Mouse (Mus musculus) heart, adult 11 months (tissue): Measurements from ENCODE around the gene Slc4a8.
A peak's percentile ranks its signal among the peaks of the same experiment; 100 is the strongest.
"Not testable (repeated sequence)": the region's sequence is repeated elsewhere in the genome, so short reads cannot be mapped to it uniquely, and the experiment has no call there.

Source experiments
- DNase-seq: peaks from one replicate; pipeline ENCODE4 v3.0.0; 2022

Gene Slc4a8

GRCm38 (mm10) chr15:100746478-100747120, 14.9 kb upstream of the Slc4a8 start:
- no peak for DNase-seq

- peak; percentile 94 for DNase-seq
Observed at GRCm38 (mm10) chr15:100747121-100747963, 14.2 kb upstream of the Slc4a8 start.

- DNase-seq: no peak
Observed at GRCm38 (mm10) chr15:100748584-100748983, 13.0 kb upstream of the Slc4a8 start.

- DNase-seq: peak; percentile 83
Observed at GRCm38 (mm10) chr15:100749751-100750538, 11.6 kb upstream of the Slc4a8 start.

- peak; percentile 39 for DNase-seq
Observed at GRCm38 (mm10) chr15:100752439-100752838, 9.1 kb upstream of the Slc4a8 start.

- DNase-seq: peak; percentile 55
Observed at GRCm38 (mm10) chr15:100753045-100753444, 8.5 kb upstream of the Slc4a8 start.

GRCm38 (mm10) chr15:100754041-100754440, 7.5 kb upstream of the Slc4a8 start:
- peak; percentile 86 for DNase-seq

- peak; percentile 80 for DNase-seq
Observed at GRCm38 (mm10) chr15:100754805-100755497, 6.6 kb upstream of the Slc4a8 start.

- DNase-seq: peak; percentile 46
Observed at GRCm38 (mm10) chr15:100755498-100755859, 6.1 kb upstream of the Slc4a8 start.

- peak; percentile 72 for DNase-seq
Observed at GRCm38 (mm10) chr15:100755881-100756624, 5.5 kb upstream of the Slc4a8 start.

- DNase-seq: peak; percentile 89
Observed at GRCm38 (mm10) chr15:100757527-100757978, 4.0 kb upstream of the Slc4a8 start.

- DNase-seq: peak; percentile 74
Observed at GRCm38 (mm10) chr15:100759286-100759685, 2.3 kb upstream of the Slc4a8 start.

GRCm38 (mm10) chr15:100761036-100761418, 520 bp upstream of the Slc4a8 start:
- no peak for DNase-seq

- peak; percentile 79 for DNase-seq
Observed at GRCm38 (mm10) chr15:100762649-100763048, 1.1 kb downstream of the Slc4a8 start.

- peak; percentile 90 for DNase-seq
Observed at GRCm38 (mm10) chr15:100764163-100764951, 2.8 kb downstream of the Slc4a8 start.

- DNase-seq: no peak
Observed at GRCm38 (mm10) chr15:100766826-100767225, 5.3 kb downstream of the Slc4a8 start.

- peak; percentile 96 for DNase-seq
Observed at GRCm38 (mm10) chr15:100767851-100768250, 6.3 kb downstream of the Slc4a8 start.

- DNase-seq: not testable (repeated sequence)
Observed at GRCm38 (mm10) chr15:100769023-100769422, 7.5 kb downstream of the Slc4a8 start.

- DNase-seq: no peak
Observed at GRCm38 (mm10) chr15:100770338-100770737, 8.8 kb downstream of the Slc4a8 start.

GRCm38 (mm10) chr15:100772685-100773084, 11.1 kb downstream of the Slc4a8 start:
- no peak for DNase-seq

- DNase-seq: not testable (repeated sequence)
Observed at GRCm38 (mm10) chr15:100773859-100774258, 12.3 kb downstream of the Slc4a8 start.
